Mouse (Mus musculus): Measurements from ENCODE around the gene Epb41l5. TPM values are rescaled to one million over a fixed set of nuclear protein-coding genes. Genes with fewer than 3 reads are reported as not detected.
A peak's percentile ranks its signal among the peaks of the same experiment; 100 is the strongest.

Epb41l5 gene
- total RNA-seq (2021): 1 to 10 TPM; 2.7 to 2.9 TPM
- long read RNA-seq, experiment 1, full-length matches to known transcripts: 3 of 3 reads
- long read RNA-seq, experiment 1, partial matches to known transcripts: 0 of 3 reads
- long read RNA-seq, experiment 1, other reads (novel, unspliced or antisense): 0 of 3 reads
- long read RNA-seq, experiment 2, full-length matches to known transcripts: 2 of 3 reads
- long read RNA-seq, experiment 2, partial matches to known transcripts: 0 of 3 reads
- long read RNA-seq, experiment 2, other reads (novel, unspliced or antisense): 1 of 3 reads

GRCm38 (mm10) chr1:119648205-119649111 lies at the start of gene Epb41l5:
Gene Epb41l5, minus strand, starts transcription at chr1:119649000.
- peak; percentile 48 to 73 for DNase-seq (ENCODE audit: low spot score in 2 of 2)

GRCm38 (mm10) chr1:119696860-119697259 lies 48.1 kb upstream of the Epb41l5 start:
- no peak for DNase-seq (ENCODE audit: low spot score in 2 of 2)

- no peak for DNase-seq (ENCODE audit: low spot score in 2 of 2)
These were observed 37.2 kb upstream of the Epb41l5 start for GRCm38 (mm10) chr1:119685773-119686558.

DNA sequence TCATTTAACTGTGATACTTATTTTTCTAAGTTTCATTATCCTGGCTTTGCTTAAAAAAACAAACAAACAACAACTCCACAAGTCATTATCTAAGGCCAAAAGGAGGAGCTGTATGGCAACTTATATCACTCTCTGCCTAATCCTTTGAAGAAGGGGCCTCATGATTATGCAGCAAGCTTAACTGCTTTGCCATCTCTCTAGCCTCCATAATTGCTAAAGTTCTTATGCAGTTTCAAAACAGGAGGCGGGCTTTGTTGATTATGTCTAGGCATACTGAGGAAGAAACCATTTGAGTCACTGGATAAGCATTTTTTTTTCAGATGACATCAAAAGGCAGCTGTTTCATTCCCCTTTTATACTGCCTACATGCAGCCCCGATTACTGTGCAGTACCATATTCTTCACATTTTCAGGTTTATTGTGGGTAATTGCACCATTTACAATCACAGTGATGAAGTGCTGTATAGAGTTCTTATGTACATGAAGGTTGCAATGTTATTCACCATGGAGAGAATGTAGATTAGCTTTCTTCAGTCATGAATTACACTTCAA lies 32.9 kb upstream of the Epb41l5 start:
- DNase-seq (ENCODE audit: low spot score in 2 of 2): no peak

- DNase-seq (ENCODE audit: low spot score in 2 of 2): no peak
These were observed 26.2 kb upstream of the Epb41l5 start for GRCm38 (mm10) chr1:119674984-119675383.

DNA sequence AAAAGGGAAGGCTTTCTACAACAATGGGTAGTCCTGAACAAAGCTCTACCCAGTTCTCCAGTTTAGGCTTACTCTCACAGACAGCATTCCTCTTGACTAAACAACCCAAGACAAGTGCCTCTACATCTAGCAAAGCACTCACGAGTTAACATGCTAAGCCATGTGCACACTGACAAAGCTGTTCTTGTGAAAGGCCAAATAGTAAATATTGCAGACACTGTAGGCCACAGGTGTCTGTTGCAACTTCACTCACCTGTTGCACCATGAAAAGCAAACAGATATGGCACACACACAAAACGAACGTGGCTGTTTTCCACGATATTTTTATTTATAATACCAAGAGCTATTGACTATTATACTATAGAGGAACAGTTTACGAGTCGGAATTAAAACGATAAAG lies 18.1 kb upstream of the Epb41l5 start:
- DNase-seq (ENCODE audit: low spot score in 2 of 2): no peak

DNA sequence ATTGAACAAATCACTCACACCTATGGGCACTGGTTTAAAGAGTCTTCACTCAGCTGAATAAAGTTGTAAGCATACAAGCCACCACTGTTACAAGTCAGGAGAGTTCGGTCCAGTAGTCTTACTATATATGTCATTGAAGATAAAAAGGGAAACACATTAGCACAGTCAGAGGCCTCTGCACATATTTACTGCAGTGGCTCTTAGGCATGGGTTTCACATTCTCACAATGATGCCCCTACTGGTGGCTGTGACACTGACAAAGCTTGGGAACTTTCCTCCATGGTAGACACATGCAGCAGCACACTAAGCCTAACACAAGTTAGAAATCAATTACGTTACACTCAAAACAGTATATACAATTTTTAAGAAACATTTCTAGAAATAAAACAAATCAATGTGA lies 5.5 kb upstream of the Epb41l5 start:
- no peak for DNase-seq (ENCODE audit: low spot score in 2 of 2)

GRCm38 (mm10) chr1:119650386-119650785 lies 1.6 kb upstream of the Epb41l5 start:
- no peak for DNase-seq (ENCODE audit: low spot score in 2 of 2)

GRCm38 (mm10) chr1:119649627-119650026 lies 827 bp upstream of the Epb41l5 start:
- no peak for DNase-seq (ENCODE audit: low spot score in 2 of 2)

DNA sequence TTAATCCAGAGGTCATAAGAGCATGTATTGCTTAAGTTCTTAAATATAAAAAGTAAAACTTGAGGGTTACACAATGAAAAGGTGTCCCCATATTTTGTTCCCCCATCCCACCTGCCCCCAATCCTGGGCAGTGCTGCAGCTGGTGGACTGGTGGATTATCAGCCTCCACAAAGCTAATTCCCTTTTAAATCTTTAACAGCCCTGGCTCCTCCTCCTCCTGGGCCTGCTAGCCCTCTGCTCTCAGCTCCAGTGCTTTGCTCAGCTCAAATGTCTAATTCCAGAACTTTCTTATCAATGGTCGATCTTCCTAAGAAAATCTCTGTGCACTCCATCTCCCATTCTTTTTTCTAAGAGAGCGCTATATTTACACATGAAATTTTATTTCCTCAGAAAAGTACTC lies 2.4 kb downstream of the Epb41l5 start:
- DNase-seq (ENCODE audit: low spot score in 2 of 2): no peak

DNA sequence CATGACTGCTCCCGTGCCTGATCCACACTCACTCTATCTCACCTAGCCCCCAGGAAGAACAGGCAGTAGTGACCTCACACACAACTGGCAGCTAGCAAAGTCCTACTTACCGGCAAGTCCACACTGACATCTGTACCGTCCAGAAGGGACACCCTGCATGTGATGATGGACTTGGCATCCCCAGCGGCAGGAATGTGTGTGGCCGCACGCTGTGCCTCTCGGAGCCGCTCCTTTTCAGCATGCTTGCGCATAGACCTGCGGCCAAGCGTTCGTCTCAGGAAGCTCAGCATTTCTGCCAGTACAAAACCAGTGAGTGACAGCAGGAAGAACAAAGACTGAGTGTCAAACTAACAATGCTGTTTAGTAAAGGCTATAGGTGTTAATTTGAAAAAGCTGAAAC lies 6.4 kb downstream of the Epb41l5 start:
- no peak for DNase-seq (ENCODE audit: low spot score in 2 of 2)

DNA sequence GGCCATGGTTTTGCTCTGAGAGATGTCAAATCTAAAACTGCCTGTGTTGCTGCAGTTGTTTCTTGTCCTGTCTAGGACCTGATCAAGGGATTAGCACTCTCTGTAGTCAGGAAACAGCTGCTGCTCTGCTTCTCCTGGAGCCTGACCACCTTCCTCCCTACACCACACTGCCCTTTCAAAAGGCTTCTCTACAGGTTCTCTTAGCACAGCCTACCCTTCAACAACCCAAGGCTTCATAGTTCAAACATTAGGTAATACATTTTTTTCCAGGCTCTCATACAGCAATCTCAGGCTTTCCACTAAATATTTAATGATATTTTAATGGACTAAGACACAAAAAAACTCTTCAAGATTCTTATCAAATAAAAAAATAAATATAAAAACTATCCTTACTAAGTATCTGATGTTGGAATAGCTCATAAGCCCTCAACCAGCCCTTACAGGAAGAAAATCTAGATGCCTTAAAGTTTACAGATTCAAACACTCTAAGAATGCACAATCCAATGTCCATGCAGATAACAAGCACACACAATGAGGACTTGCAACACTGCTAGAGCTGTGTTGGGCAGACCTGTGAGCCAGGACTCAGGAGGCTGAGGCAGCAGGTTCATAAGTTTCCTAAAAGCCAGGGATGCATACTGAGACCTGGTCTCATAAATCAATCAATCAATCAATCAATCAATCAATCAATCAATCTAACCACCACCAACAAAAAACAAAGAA lies 7.5 kb downstream of the Epb41l5 start:
- no peak for DNase-seq (ENCODE audit: low spot score in 2 of 2)

GRCm38 (mm10) chr1:119640006-119640405 lies 8.8 kb downstream of the Epb41l5 start:
- no peak for DNase-seq (ENCODE audit: low spot score in 2 of 2)

DNA sequence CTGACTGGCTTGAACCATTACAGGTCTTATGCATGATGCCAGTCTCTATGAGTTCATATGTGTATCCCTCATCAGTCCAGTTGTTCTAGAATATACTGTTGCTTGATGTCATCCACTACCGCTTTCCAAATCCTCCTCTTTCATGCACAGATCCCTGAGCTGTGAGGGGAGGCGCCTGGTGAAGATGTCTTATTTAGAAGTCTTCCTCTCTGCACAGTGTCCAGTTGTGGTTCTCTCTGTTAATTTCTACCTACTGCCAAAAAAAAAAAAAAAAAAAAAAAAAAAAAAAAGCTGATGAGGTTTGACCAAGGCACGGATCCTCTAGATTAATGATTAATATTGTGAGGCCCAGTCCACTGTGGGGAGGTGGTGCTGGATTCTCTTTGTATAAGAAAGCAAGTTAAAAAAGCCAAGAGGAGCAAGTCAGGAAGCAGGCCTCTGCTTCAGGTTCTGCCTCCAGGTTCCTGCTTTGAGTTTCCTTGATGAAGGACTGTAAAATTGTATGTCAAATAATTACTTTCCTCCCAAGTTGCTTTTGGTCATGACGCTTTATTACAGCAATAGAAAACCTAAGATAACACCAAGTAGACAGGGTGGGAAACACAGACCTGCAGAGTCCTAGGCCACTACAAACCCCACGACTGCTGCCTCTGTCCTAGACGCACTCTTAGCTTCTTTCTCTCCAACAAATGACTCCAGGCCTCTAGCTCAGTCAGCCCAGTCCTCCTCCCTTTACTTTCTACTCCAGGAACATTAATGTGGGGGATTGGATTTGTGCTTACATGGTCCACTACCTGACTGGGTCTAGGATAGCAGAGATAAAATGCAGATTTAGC lies 11.4 kb downstream of the Epb41l5 start:
- DNase-seq (ENCODE audit: low spot score in 2 of 2): no peak

DNA sequence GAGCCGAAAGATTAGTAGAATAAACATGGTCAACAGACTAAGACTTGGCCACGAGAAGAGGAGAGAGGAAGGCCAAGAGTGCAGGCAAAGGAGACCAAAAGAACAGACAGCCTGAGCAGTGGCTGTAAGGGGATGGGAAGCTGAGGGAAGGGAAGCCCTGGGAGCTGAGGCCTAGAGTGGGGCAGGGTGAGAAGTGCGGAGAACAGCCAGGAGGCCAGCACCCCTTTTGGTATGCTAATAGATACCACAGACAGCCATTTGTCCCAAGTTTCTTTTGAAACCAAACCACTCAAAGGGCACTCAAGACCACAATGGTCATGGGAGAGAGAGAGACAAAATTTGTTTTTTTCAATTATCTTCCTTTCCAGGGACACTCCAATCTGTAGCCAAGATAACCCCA lies 14.1 kb downstream of the Epb41l5 start:
- no peak for DNase-seq (ENCODE audit: low spot score in 2 of 2)

DNA sequence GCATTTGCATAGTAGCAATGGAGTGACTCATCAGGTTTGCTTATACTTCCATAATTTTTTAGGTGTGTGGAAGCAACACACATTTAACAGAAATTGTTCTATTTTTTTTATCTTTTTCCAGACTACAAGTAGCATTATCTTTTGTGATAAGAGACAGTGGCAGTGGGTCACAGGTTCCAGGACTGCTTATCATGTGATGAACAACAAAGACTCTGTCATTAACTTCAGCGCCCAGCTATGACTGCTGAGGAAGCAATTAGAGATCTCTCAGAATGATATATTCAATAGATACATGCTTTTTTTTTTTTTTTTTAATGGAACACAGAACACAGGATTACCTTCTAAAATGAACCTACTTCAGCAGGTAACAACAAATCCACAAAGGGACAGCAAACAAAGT lies 18.4 kb downstream of the Epb41l5 start:
- no peak for DNase-seq (ENCODE audit: low spot score in 2 of 2)

DNA sequence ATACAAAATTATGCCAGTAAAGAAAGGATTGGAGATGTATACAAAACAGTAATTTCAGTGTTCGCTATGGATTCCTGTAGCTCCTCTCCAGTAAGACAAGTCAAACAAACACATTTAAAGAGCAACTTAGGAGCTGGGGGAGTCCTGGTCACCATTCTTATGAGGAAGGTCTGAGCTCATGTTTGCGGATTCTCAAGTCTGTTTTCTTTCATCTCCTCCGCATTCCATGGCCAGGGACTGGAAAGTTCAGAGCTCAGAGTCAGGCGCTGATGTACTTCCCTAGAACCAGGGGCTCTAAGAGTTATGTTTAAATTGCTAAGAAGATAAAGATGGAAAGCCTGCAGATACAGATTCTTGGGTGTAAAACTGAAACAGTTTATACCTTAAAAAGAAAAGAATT lies 22.0 kb downstream of the Epb41l5 start:
- DNase-seq (ENCODE audit: low spot score in 2 of 2): no peak

- DNase-seq (ENCODE audit: low spot score in 2 of 2): no peak
These were observed 24.4 kb downstream of the Epb41l5 start for GRCm38 (mm10) chr1:119624444-119624843.

GRCm38 (mm10) chr1:119605396-119605795 lies 43.4 kb downstream of the Epb41l5 start:
- no peak for DNase-seq (ENCODE audit: low spot score in 2 of 2)

DNA sequence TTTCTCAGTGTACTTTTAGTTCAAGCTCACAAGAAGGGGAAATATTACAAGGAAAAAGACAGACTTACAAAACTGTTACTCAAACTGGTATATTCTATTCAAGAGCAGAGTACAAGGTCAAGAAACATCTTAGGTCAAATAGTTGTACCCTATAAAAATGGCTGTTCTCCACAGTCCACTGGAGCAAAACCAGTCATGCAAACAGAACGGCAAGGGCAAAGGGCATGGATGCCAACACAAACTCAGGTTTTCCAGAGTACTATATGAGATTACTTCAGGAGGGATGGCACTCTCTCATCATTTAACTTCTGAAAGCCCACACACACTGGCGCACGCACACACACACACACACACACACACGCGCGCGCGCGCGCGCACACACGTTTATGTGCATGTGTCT lies 46.4 kb downstream of the Epb41l5 start:
- DNase-seq (ENCODE audit: low spot score in 2 of 2): no peak

All from gastrocnemius, postnatal 4 days (tissue).